Mouse (Mus musculus): Measurements from ENCODE around the gene Trabd. TPM values are rescaled to one million over a fixed set of nuclear protein-coding genes. Genes with fewer than 3 reads are reported as not detected.

Gene Trabd
- polyA plus RNA-seq, 1 experiment: 52.5 TPM

GRCm38 (mm10) chr15:89100823-89101222 lies 25.9 kb downstream of the Trabd start:
- Histone ChIP-seq H3K27ac (ENCODE audit: insufficient read depth, low read length) (peak overlapping the region; percentile 91), H3K27me3 (ENCODE audit: control insufficient read depth, insufficient read depth, low read length) (no peaks in the 10 kb centered on the region), H3K4me3 (replicated peaks; ENCODE audit: insufficient read depth, low read depth, low read length) (no peak overlapping the region), H3K4me1 (ENCODE audit: control insufficient read depth, insufficient read depth, low read length) (peaks cover 79% of the 10 kb centered on the region)
- DNase-seq: no peak
- 58% methylated on average over 12 of the region's 12 CpGs for WGBS
- TF ChIP-seq CTCF (IDR thresholded peaks at IDR 0.05; ENCODE audit: borderline replicate concordance, insufficient read depth, low read depth, low read length): no peak
- TF ChIP-seq POLR2A (IDR thresholded peaks at IDR 0.05; ENCODE audit: borderline replicate concordance, insufficient read depth, low read length): no peak

DNA sequence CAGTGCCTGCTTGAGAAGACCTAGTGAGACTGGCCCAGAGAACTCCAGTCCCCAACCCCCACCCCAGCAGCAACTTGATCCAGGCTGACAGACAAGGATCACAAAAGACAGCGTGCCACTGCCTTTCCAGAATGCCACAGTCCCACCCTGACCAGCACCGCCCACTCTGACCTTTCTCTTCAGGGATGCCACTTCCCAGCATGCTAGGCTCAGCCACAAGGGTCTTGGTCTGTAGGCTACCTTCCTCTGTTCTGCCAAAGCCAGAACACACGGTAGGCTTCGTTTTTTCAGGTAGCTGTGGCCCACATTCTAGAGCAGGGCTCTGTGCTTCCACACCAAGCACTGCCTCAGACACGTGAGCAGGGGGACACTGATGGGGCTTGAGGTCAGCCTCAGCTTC lies 27.7 kb downstream of the Trabd start:
- 39% methylated on average over 5 of the region's 5 CpGs for WGBS

DNA sequence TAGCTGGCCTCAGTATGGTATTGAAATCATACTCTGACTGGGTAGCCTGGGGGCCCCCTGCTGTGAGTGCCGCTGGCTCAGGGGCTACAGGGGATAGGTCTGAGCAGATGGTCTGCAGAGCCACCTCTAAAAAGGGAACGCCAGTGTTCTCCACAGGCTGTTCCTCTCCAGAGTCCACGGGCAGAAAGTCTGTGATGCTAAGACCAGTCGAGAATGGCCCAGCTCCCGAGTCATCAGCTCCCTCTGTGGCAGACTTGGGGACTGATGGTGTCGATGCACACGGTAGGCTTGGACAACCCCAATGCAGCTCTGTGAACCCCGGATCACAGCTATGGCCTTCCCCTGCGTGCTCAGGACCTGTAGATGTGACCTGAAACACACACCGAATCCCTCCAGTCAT lies 29.0 kb downstream of the Trabd start:
- peaks cover 76% of the 10 kb centered on the region for H3K4me1 ChIP-seq (ENCODE audit: control insufficient read depth, insufficient read depth, low read length)
- 10% methylated on average over 10 of the region's 10 CpGs for WGBS
- peak in 1 of 2 experiments; percentile 79 for DNase-seq
- no peaks in the 10 kb centered on the region for H3K27me3 ChIP-seq (ENCODE audit: control insufficient read depth, insufficient read depth, low read length)
- TF ChIP-seq CTCF (IDR thresholded peaks at IDR 0.05; ENCODE audit: borderline replicate concordance, insufficient read depth, low read depth, low read length): peak; percentile 43; the same call in 1 of the 2 replicates
- no peak for TF ChIP-seq POLR2A (IDR thresholded peaks at IDR 0.05; ENCODE audit: borderline replicate concordance, insufficient read depth, low read length)
- peak overlapping the region; percentile 6 for H3K4me3 ChIP-seq (replicated peaks; ENCODE audit: insufficient read depth, low read depth, low read length)
- H3K27ac ChIP-seq (ENCODE audit: insufficient read depth, low read length): peak overlapping the region; percentile 91

More for the DNA sequence above, 27.7 kb downstream of the Trabd start:
- Histone ChIP-seq H3K4me1 (ENCODE audit: control insufficient read depth, insufficient read depth, low read length) (peaks cover 83% of the 10 kb centered on the region), H3K27me3 (ENCODE audit: control insufficient read depth, insufficient read depth, low read length) (no peaks in the 10 kb centered on the region), H3K4me3 (replicated peaks; ENCODE audit: insufficient read depth, low read depth, low read length) (no peak overlapping the region), H3K27ac (ENCODE audit: insufficient read depth, low read length) (peak overlapping the region; percentile 91)
- TF ChIP-seq CTCF (IDR thresholded peaks at IDR 0.05; ENCODE audit: borderline replicate concordance, insufficient read depth, low read depth, low read length): no peak
- 0 out of 2 replicates have a peak, but pooled peaks have one; percentile 20 for TF ChIP-seq POLR2A (IDR thresholded peaks at IDR 0.05; ENCODE audit: borderline replicate concordance, insufficient read depth, low read length)
- DNase-seq: no peak

DNA sequence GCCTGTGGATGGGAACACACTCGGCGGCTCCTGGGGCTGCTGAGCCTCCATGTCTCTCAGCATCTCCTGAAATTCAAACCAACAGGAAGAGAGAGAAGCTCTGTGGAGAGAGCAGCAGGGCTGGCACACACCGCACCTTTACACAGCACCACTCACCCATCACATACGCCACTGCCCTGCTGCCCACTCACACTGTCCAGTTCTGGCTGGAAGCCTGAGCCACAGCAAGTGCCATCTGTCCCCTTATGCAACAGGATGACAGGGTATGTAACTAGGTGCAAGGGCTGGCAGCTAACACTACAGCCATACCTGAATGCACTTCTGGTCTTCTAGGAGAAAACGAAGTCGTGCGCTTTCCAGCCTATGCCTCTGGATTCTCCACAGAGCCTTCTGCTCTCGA lies 29.5 kb downstream of the Trabd start:
- H3K27ac ChIP-seq (ENCODE audit: insufficient read depth, low read length): peak overlapping the region; percentile 91

GRCm38 (mm10) chr15:89106073-89106472 lies 31.1 kb downstream of the Trabd start:
- Histone ChIP-seq H3K4me3 (replicated peaks; ENCODE audit: insufficient read depth, low read depth, low read length) (no peak overlapping the region), H3K4me1 (ENCODE audit: control insufficient read depth, insufficient read depth, low read length) (peaks cover 74% of the 10 kb centered on the region), H3K27ac (ENCODE audit: insufficient read depth, low read length) (peak overlapping the region; percentile 91), H3K27me3 (ENCODE audit: control insufficient read depth, insufficient read depth, low read length) (no peaks in the 10 kb centered on the region)
- 20% methylated on average over 13 of the region's 13 CpGs for WGBS
- no peak for TF ChIP-seq POLR2A (IDR thresholded peaks at IDR 0.05; ENCODE audit: borderline replicate concordance, insufficient read depth, low read length)
- peak; percentile 68 for TF ChIP-seq CTCF (IDR thresholded peaks at IDR 0.05; ENCODE audit: borderline replicate concordance, insufficient read depth, low read depth, low read length)
- peak; percentile 83 to 92 for DNase-seq

More for the DNA sequence above, 29.5 kb downstream of the Trabd start:
- TF ChIP-seq CTCF (IDR thresholded peaks at IDR 0.05; ENCODE audit: borderline replicate concordance, insufficient read depth, low read depth, low read length): no peak
- TF ChIP-seq POLR2A (IDR thresholded peaks at IDR 0.05; ENCODE audit: borderline replicate concordance, insufficient read depth, low read length): 0 out of 2 replicates have a peak, but pooled peaks have one; percentile 20
- Histone ChIP-seq H3K27me3 (ENCODE audit: control insufficient read depth, insufficient read depth, low read length) (no peaks in the 10 kb centered on the region), H3K4me1 (ENCODE audit: control insufficient read depth, insufficient read depth, low read length) (peaks cover 76% of the 10 kb centered on the region), H3K4me3 (replicated peaks; ENCODE audit: insufficient read depth, low read depth, low read length) (peak overlapping the region; percentile 6)
- 7% methylated on average over 8 of the region's 8 CpGs for WGBS
- peak; percentile 96 to 98 for DNase-seq

DNA sequence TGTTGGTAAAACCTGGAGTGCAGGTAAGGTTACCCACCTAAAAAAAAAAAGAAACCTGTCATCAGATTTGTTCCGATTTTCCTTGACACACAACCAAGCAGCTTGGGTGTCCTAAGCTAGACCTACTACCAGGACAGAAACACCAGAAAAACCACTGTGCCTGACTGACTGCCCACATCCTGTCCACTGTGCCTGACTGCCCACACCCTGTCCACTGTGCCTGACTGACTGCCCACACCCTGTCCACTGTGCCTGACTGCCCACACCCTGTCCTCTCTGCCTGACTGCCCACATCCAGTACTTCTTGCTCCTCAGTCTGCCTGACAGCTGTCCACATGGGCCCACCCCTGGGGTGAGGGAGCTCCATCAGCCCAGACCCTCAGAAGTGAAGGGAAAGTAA lies 32.1 kb downstream of the Trabd start:
- no peak for DNase-seq
- Histone ChIP-seq H3K27ac (ENCODE audit: insufficient read depth, low read length) (0 out of 2 replicates have a peak overlapping the region, but pooled peaks have one; percentile 24), H3K4me3 (replicated peaks; ENCODE audit: insufficient read depth, low read depth, low read length) (no peak overlapping the region), H3K27me3 (ENCODE audit: control insufficient read depth, insufficient read depth, low read length) (no peaks in the 10 kb centered on the region), H3K4me1 (ENCODE audit: control insufficient read depth, insufficient read depth, low read length) (peaks cover 65% of the 10 kb centered on the region)
- WGBS: 79% methylated on average over 1 of the region's 1 CpGs
- TF ChIP-seq CTCF (IDR thresholded peaks at IDR 0.05; ENCODE audit: borderline replicate concordance, insufficient read depth, low read depth, low read length) (no peak), POLR2A (IDR thresholded peaks at IDR 0.05; ENCODE audit: borderline replicate concordance, insufficient read depth, low read length) (no peak)

GRCm38 (mm10) chr15:89110147-89110546 lies 35.2 kb downstream of the Trabd start:
- TF ChIP-seq POLR2A (IDR thresholded peaks at IDR 0.05; ENCODE audit: borderline replicate concordance, insufficient read depth, low read length) (no peak), CTCF (IDR thresholded peaks at IDR 0.05; ENCODE audit: borderline replicate concordance, insufficient read depth, low read depth, low read length) (peak; percentile 60)
- H3K27ac ChIP-seq (ENCODE audit: insufficient read depth, low read length): peak overlapping the region; percentile 58
- H3K27me3 ChIP-seq (ENCODE audit: control insufficient read depth, insufficient read depth, low read length): no peaks in the 10 kb centered on the region
- DNase-seq: peak; percentile 71 to 72
- no peak overlapping the region for H3K4me3 ChIP-seq (replicated peaks; ENCODE audit: insufficient read depth, low read depth, low read length)
- 31% methylated on average over 9 of the region's 9 CpGs for WGBS
- peaks cover 37% of the 10 kb centered on the region for H3K4me1 ChIP-seq (ENCODE audit: control insufficient read depth, insufficient read depth, low read length)

DNA sequence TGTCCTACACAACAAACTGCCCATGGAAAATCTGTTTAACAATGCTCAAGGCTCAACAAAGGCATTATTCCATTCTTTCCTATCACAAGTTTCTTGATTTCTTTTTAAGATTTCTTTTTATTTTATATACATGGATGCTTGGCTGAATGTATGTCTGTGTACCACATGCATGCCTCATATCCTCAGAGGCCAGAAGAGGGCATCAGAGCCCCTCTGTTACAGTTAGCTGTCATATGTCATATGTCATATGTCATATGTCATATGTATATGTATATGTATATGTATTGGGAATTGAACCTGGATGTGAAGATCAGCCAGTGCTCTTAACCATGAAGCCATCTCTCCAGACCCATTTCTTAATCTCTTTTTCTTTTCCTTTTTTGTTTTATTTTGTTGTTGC lies 43.1 kb downstream of the Trabd start:
- H3K4me3 ChIP-seq (replicated peaks; ENCODE audit: insufficient read depth, low read depth, low read length): no peak overlapping the region
- TF ChIP-seq CTCF (IDR thresholded peaks at IDR 0.05; ENCODE audit: borderline replicate concordance, insufficient read depth, low read depth, low read length) (peak; percentile 9; the same call in 1 of the 2 replicates), POLR2A (IDR thresholded peaks at IDR 0.05; ENCODE audit: borderline replicate concordance, insufficient read depth, low read length) (no peak)
- DNase-seq: no peak
- H3K27me3 ChIP-seq (ENCODE audit: control insufficient read depth, insufficient read depth, low read length): no peaks in the 10 kb centered on the region
- H3K27ac ChIP-seq (ENCODE audit: insufficient read depth, low read length): no peak overlapping the region
- peaks cover 9% of the 10 kb centered on the region for H3K4me1 ChIP-seq (ENCODE audit: control insufficient read depth, insufficient read depth, low read length)
